Mouse (Mus musculus) stomach, postnatal 0 days (tissue): Measurements from ENCODE around the gene Nelfb.

Experiments
- CTCF ChIP-seq: IDR thresholded peaks from 2 replicates; pipeline ENCODE4 v1.5.1; 2016; ENCODE audit warnings: antibody characterized with exemption, low read depth, mild to moderate bottlenecking, moderate library complexity
- EP300 ChIP-seq: optimal IDR thresholded peaks from 2 replicates; pipeline ENCODE3; 2016; ENCODE audit warnings: antibody characterized with exemption

DNA sequence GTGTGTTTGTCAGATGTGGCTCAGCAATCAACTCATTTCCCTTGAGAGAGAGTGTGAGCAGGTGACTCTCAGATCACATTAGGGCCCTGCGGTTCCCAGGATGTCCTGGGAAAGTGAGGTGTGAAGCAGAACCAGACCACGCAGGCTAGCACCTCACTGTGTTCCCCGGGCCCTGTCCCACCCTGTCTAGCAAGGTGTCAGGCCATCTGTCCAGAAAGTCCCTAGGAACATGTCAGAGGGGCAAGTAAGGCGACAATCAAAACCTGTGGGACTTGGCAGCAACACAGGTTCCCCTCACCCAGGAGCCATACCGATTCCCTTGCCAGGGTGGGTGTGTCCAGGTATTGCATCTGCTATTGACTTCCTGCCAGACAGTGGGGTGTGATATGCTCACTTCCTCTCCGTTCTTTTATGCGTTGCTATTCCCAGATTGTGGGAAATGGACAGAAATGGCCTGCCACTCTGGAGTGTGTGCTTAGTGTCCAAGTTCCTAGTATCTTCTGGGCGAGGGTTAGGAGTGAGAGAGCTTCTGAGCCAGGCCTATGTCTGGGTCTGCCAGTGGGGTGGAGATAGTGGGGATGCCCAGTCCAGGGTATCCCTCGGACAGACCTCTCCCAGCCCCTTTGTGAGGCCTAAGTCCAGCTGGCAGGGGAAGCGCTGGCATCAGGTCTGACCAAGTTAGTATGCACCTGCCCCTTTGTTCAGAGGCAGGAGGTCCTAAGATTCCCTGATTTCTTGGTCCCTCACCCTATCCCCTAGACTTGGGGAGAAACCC lies 40.8 kb downstream of the Nelfb start:
- TF ChIP-seq CTCF = no peak
- no peak for TF ChIP-seq EP300
